ENCODE assay signal across 10 mouse cellular contexts in the genomic region with DNA sequence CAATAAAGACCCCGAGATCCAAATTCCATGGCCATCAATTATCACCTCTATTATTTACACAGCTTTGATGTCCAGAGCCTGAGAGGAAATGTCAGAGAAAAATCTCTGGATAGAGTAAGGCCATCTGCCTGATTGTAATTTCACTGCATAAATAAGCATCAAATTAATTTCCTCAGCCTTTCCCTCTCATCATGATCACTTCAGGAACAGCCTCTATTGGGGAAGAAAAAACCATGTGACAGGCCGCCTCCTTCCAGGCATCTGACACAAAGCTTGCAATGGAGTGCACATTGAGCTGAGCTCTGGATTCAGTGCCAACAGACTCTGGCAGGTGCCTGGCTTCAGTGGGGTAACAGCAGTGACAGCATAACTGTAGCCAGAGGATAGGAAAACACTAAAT.
A peak's percentile ranks its signal among the peaks of the same experiment; 100 is the strongest.
DNase-seq lines count a peak whose midpoint lies in the region; ATAC-seq and TF ChIP-seq lines count a peak whose summit lies in the region.
"Had no signal": no experiment of that assay in that cellular context is flagged by ENCODE, and none has a peak within 500 bp of the region (broad histone marks: within the 10 kb centered on the region; RNA-seq: fewer than 3 reads in every experiment).

No protein-coding gene starts in this region.

- no peaks in the 10 kb centered on the region for H3K27me3 ChIP-seq in cerebellum, adult 2 months (ENCODE audit: control insufficient read depth, insufficient read depth, low read length)
- no peaks in the 10 kb centered on the region for H3K27me3 ChIP-seq in hindbrain, embryonic 15.5 days
- H3K27me3 ChIP-seq in midbrain, embryonic 16.5 days (ENCODE audit: control insufficient read depth, insufficient read depth, low read depth, low read length): no peaks in the 10 kb centered on the region
- no peaks in the 10 kb centered on the region for H3K27me3 ChIP-seq in intestine, embryonic 16.5 days (replicated peaks; ENCODE audit: control insufficient read depth, insufficient read depth, low read length)

- peaks cover 14% of the 10 kb centered on the region; the same call in 1 of the 2 replicates for H3K4me1 ChIP-seq in cerebellum, adult 2 months (ENCODE audit: control insufficient read depth, insufficient read depth, low read length)
- H3K4me1 ChIP-seq in hindbrain, embryonic 15.5 days (replicated peaks): peaks cover 10% of the 10 kb centered on the region
- peaks cover 5% of the 10 kb centered on the region for H3K4me1 ChIP-seq in midbrain, embryonic 16.5 days (ENCODE audit: control insufficient read depth, insufficient read depth, low read length)
- no peaks in the 10 kb centered on the region for H3K4me1 ChIP-seq in intestine, embryonic 16.5 days (ENCODE audit: control insufficient read depth, insufficient read depth, low read length)

- ATAC-seq in hindbrain, embryonic 15.5 days (ENCODE audit: low FRiP score, low read depth): peak; percentile 91
- peak; percentile 94 for ATAC-seq in midbrain, embryonic 16.5 days
- no peak for ATAC-seq in intestine, embryonic 16.5 days

- no peak overlapping the region for H3K4me2 ChIP-seq in hindbrain, embryonic 15.5 days
- H3K4me2 ChIP-seq in midbrain, embryonic 16.5 days (ENCODE audit: low read length): no peak overlapping the region
- no peak overlapping the region for H3K4me2 ChIP-seq in intestine, embryonic 16.5 days (ENCODE audit: low read depth, low read length)

- intact Hi-C loops in gastrocnemius, postnatal 14 days (cut with DNase I; ENCODE audit: low total_unique reads): loop anchor here (10.0 kb wide), 1 partner anchor 183 kb away; no protein-coding TSS in a partner anchor

- TF ChIP-seq CTCF in cerebellum, adult 2 months (IDR thresholded peaks at IDR 0.05; ENCODE audit: borderline replicate concordance, insufficient read depth, low read depth, low read length): no peak

- H3K27ac ChIP-seq in cerebellum, adult 2 months (ENCODE audit: insufficient read depth, low read length): no peak overlapping the region; the same call in none of the 2 replicates
- peak overlapping the region; percentile 61 for H3K27ac ChIP-seq in hindbrain, embryonic 15.5 days (replicated peaks)
- peak overlapping the region; percentile 70 for H3K27ac ChIP-seq in midbrain, embryonic 16.5 days (ENCODE audit: low read length)
- H3K27ac ChIP-seq in intestine, embryonic 16.5 days (ENCODE audit: low read length): no peak overlapping the region
- H3K27ac ChIP-seq: heart, embryonic 10.5 days; liver, embryonic 14.5 days had no signal

- WGBS in cerebellum, adult 2 months: 8% methylated on average over 2 of the region's 2 CpGs
- 46% methylated on average over 2 of the region's 2 CpGs for WGBS in hindbrain, embryonic 15.5 days
- 21% methylated on average over 2 of the region's 2 CpGs for WGBS in midbrain, embryonic 16.5 days
- 57% methylated on average over 2 of the region's 2 CpGs for WGBS in intestine, embryonic 16.5 days

- H3K9me3 ChIP-seq in hindbrain, embryonic 15.5 days: no peaks in the 10 kb centered on the region
- H3K9me3 ChIP-seq in midbrain, embryonic 16.5 days (replicated peaks; ENCODE audit: control insufficient read depth, low read length, poor library complexity, severe bottlenecking): no peaks in the 10 kb centered on the region
- no peaks in the 10 kb centered on the region for H3K9me3 ChIP-seq in intestine, embryonic 16.5 days (ENCODE audit: control insufficient read depth, low read length)
- H3K9me3 ChIP-seq: heart, embryonic 10.5 days had no signal

- H3K4me3 ChIP-seq in cerebellum, adult 2 months (replicated peaks; ENCODE audit: insufficient read depth, low read depth, low read length): no peak overlapping the region
- H3K4me3 ChIP-seq in hindbrain, embryonic 15.5 days: no peak overlapping the region
- no peak overlapping the region for H3K4me3 ChIP-seq in midbrain, embryonic 16.5 days (ENCODE audit: low read depth, low read length)
- no peak overlapping the region for H3K4me3 ChIP-seq in intestine, embryonic 16.5 days (ENCODE audit: low read length)
- H3K4me3 ChIP-seq: heart, embryonic 10.5 days had no signal

- peaks cover 43% of the 10 kb centered on the region for H3K36me3 ChIP-seq in hindbrain, embryonic 15.5 days
- peaks cover 24% of the 10 kb centered on the region for H3K36me3 ChIP-seq in midbrain, embryonic 16.5 days (ENCODE audit: control insufficient read depth, insufficient read depth, low read length)
- H3K36me3 ChIP-seq in intestine, embryonic 16.5 days (ENCODE audit: control insufficient read depth, insufficient read depth, low read length): peaks cover 6% of the 10 kb centered on the region; the same call in 1 of the 2 replicates

- no peak for TF ChIP-seq POLR2A in cerebellum, adult 2 months (IDR thresholded peaks at IDR 0.05; ENCODE audit: borderline replicate concordance, insufficient read depth, low read length)

- H3K9ac ChIP-seq in hindbrain, embryonic 15.5 days: no peak overlapping the region
- 0 out of 2 replicates have a peak overlapping the region, but pooled peaks have one; percentile 6 for H3K9ac ChIP-seq in midbrain, embryonic 16.5 days (ENCODE audit: low read depth, low read length)
- no peak overlapping the region for H3K9ac ChIP-seq in intestine, embryonic 16.5 days (ENCODE audit: low read depth, low read length)
- H3K9ac ChIP-seq: liver, embryonic 14.5 days had no signal

- peak; percentile 45 for DNase-seq in gastrocnemius, postnatal 14 days
- no peak for DNase-seq in gastrocnemius, adult 8-10 months (ENCODE audit: low spot score in 2 of 2)
- peak; percentile 86 to 95 for DNase-seq in cerebellum, adult 2 months
- no peak for DNase-seq in adipocyte (ENCODE audit: low spot score)
- DNase-seq in thymus, postnatal 14 days: no peak

Comparison
In these comparisons a context has a peak if more than half of its experiments do, and no peak if none do; other contexts are left out.
1. DNase-seq: peak in gastrocnemius, postnatal 14 days (single experiment) and cerebellum, adult 2 months (2 of 2); none in gastrocnemius, adult 8-10 months (0 of 2), adipocyte (single experiment) and thymus, postnatal 14 days (single experiment).
2. H3K27ac ChIP-seq: peak in hindbrain, embryonic 15.5 days (single experiment) and midbrain, embryonic 16.5 days (single experiment); none in cerebellum, adult 2 months (single experiment) and intestine, embryonic 16.5 days (single experiment).